Mouse (Mus musculus) retina, postnatal 7 days (tissue): Measurements from ENCODE around the gene Kif2c.
A peak's percentile ranks its signal among the peaks of the same experiment; 100 is the strongest.

Experiments used
- DNase-seq: peaks from one replicate; pipeline ENCODE4 v3.0.0-alpha.2; 2012; ENCODE audit warnings: low read depth, low spot score

Gene Kif2c

DNA sequence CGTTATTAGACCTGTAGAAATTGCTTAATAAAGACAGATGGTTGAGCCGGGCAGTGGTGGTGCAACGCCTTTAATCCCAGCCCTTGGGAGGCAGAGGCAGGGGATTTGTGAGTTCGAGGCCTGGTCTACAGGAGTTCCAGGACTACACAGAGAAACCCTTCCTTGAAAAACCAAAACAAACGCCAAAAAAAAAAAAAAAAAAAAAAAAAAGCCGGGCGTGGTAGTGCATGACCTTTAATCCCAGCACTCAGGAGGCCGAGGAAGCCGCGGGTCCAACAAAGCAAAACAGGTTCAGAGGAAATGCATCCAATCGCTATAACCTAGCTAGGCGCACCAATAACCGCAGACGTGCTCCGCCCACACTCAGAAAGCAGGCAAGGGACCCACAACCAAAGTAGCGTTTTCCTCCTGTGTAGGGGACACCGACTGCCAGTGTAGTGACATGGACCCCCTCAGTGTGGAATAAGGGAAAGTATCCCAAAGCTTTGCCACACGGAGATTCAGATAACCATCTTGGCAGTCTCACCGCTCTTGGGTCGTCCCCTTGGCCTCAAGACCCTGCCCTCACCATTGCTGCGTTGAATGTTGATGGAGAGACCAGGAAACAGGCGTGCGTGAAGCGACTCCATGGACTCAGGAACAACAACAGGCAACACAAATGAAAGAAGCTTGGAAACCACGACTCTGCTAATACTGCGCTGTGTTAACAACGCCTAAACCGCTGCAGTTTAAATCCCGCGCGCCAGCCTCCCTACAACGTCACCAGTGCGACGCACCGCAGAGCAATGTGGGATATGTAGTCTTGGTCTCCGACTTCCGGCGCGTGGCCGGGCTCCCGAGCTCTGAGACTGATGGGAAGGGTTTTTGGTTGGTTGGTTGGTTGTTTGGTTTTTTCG is at the start of gene Kif2c:
Gene Kif2c, minus strand, starts transcription at position 777 of the 896 bp plus-strand sequence.
- peak; percentile 84 for DNase-seq

DNA sequence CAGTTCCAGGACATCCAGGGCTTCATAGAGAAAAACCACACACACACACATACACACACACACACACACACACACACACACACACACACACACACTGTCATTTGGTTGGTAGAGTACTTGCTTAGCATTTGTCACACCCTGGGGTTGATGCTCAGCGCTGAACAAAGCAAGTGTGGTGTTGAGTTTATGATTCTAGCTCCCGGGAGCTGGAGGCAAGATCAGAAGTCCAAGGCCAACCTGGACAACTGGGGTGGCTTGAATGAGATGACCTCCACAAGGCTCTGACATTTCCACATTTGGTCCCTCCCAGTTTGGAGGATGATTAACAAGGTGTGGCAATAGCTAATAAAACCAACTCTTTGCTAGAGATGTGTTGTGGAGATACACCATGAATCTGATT is 48.8 kb upstream of the Kif2c start:
- DNase-seq: no peak

DNA sequence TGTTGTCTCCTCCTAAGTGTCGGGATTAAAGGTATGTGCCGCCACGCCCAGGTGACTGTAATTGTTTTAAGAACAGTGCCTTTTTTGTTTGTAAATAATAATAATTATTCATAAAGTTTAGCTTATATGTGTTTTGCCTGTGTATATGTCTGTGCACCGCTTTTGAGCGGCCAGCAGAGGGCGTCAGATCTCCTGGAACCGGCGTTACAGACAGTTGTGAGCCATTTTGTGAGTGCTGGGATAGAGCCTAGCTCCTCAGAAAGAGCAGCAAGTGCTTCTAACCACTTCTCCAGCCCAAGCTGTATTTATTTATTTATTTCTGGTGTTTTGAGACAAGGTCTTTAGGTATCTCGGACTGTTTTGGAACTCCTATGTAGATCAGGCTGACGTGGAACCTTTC is 47.9 kb upstream of the Kif2c start:
- DNase-seq: no peak

DNA sequence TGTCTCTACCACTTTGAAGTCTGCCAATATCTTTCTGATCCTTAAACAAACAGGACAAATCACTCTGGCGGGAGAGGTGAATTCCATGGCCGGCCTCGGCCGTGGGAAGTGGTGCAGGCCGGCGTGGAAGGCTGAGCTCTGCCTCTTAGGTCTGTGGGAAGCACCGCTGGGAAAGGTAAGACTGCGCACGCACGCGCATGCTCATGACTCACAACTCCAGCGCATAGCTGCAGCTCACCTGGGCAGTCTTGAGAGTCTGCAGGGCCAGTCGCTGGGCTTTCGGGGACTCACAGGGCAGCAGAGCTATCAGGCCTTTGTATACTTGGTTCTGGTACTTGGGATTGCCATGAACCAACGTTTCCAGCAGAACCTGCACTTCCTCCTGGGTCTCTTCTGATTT is 47.2 kb upstream of the Kif2c start:
- DNase-seq: no peak

DNA sequence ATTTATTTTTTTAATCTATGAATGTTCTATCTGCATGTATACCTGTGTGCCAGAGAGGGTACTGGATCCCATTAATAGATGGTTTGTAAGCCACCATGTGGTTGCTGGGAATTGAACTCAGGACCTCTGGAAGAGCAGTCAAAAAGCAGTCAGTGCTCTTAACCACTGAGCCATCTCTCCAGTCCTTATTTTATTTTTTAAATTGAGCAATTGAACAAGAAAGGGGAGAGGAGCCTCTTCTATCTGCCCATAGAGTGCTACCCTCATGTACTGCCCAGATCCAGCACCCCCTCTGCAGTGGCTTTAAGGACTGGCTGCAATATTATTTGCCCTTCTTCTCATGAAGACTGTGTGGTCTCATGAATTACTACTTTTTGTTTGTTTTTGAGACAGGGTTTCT is 42.8 kb upstream of the Kif2c start:
- no peak for DNase-seq

DNA sequence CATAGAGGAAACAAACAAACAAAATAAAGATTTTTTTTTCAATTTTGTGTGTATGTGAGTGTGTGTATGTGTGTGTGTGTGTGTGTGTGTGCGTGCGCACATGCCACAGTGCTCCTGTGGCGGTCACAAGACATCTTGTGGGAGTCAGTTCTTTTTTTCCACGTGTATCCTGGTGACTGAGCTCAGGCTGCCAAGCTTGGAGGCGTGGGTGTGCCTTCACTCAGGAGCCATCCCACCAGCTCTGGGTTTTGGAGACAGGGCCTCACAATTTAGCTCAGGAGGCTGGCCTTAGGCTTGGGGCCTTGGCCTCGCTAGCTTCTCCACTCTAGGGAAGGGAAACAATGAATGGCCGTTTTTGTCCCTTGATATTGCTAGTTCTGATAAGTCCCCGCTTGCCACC is 41.7 kb upstream of the Kif2c start:
- DNase-seq: no peak

DNA sequence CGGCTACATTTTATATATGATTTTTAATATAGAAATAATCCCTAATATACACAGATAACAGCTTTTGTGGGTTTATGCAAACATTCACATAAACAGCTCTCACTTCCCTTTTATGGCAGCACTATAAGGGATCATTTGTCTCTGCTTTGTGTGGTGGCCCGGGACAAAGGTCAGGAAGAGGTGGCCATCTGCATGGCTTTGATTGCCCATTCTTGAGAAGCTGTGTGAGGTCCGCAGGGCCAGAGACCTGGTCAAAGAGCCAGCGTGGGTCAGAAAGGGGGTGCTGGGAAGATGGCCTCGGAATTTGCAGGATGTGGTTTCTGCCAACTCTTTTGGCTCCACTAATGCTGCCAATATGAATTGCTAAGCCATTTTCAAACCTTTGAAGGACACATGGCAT is 40.6 kb upstream of the Kif2c start:
- no peak for DNase-seq

DNA sequence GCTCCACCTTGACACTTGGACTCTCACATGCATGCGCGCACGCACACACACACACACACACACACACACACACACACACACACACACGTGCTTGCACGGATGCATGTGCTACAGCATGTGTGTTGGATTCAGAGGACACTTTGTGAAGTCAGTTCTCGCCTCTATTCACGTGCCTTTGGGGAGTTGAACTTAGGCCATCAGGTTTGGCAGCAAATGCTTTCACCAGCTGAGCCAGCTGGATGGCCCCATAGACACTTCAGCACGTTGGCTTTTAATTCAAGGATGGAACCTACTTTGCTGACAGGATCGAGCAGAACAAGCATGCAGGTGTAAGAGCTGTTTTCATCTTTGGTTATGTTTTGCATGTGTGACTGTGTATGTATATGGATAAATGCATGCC is 39.4 kb upstream of the Kif2c start:
- DNase-seq: no peak

DNA sequence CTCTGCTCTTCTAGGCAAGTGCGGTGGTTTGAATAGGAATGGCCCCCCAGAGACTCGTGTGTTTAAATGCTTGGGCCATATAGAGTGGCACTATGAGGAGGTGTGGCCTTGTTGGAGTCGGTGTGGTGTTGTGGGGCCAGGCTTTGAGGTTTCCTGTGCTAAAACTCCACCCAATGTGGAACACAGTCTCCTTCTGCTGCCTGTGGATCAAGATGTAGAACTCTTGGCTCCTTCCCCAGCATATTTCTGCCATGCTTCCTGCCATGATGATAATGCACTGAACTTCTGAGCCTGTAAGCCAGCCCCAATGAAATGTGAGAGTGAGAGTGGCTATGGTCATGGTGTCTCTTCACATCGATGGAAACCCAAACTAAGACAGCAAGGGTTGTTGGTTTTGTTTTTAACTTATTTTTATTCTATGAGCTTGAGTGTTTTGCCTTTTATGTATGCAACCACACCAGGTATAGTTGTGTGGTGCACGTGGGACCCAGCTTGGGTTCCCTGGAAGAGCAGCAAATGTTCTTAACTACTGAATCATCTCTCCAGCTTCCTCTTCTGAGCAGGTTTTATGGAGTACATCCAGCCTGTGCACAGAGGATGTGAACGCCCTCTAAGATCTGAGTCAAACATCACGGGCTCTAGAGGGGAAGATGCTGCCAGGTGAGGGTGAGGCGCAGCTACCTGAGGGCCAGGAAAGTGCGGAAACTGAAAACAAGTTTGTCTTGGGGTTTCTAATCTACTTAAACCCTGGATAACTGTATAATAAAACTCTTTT is 38.5 kb upstream of the Kif2c start:
- no peak for DNase-seq

DNA sequence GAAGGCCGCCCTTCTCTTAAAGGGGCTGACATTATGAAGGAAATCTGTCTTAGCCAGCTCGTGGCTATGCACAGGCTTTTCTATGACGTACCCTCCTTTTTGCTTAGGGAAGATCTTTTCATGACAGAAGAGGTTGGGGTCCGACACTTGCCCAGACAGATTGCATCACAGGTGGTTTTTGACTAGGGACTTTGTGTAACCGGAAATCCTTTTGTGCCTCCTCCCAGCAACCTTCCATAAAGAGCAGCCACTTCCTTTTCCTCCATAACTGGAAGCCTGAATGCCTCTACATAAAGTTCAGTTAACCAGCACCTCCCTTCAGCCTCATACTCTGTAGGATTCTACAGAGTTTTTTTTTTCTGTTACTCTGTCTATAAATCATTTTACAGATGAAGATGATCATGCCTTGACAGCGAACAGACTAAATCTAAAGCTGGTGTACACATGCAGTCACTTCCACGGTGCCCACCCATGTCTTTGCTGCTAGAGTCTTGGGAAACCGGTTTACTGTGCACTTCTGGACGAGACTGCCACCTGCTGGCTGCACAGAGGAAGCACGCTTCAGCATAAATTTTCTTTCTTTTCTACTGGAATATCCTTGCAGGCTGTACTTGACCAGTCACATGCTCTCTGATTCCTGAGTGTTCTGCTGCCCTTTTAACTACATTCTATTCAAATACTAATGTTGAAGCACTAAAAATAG is 36.2 kb upstream of the Kif2c start:
- peak; percentile 33 for DNase-seq

DNA sequence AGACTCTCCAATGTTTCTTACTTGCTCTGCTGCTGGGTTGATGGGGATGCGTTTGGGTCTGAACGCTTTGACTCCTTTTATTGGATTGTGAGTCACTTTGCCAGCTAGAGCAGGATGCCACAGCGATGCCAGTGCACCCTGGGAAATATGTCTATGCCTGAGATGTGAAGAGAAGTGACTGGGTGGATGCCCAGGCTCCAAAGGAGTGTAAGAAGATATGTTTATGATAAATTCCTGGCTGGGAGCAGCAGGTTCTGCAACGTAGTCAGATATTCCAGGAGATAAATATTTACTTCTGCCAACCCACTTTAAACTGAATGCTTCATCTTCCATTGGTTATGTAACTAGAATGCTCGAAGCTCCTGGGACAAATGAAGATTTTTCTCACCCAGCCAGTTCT is 34.6 kb upstream of the Kif2c start:
- DNase-seq: no peak

DNA sequence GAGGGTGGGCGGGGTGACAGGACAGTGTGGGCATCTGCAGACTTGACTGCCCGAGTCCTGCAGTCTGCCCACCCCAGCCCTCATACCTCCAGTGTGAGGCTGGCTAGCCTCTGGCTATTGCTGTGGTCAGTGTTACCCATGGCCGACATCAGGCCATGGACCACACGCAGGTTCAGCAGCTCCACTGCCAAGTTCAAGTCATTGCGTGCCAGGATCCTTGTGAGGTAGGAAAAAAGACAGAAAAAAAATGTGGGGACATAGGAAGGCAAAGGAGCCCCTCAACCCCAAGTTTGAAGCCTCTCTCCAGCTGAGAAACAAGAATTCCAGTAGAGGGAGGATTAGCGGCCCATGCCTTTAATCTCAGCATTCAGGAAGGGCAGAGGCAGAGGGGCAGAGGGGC is 31.8 kb upstream of the Kif2c start:
- DNase-seq: no peak

DNA sequence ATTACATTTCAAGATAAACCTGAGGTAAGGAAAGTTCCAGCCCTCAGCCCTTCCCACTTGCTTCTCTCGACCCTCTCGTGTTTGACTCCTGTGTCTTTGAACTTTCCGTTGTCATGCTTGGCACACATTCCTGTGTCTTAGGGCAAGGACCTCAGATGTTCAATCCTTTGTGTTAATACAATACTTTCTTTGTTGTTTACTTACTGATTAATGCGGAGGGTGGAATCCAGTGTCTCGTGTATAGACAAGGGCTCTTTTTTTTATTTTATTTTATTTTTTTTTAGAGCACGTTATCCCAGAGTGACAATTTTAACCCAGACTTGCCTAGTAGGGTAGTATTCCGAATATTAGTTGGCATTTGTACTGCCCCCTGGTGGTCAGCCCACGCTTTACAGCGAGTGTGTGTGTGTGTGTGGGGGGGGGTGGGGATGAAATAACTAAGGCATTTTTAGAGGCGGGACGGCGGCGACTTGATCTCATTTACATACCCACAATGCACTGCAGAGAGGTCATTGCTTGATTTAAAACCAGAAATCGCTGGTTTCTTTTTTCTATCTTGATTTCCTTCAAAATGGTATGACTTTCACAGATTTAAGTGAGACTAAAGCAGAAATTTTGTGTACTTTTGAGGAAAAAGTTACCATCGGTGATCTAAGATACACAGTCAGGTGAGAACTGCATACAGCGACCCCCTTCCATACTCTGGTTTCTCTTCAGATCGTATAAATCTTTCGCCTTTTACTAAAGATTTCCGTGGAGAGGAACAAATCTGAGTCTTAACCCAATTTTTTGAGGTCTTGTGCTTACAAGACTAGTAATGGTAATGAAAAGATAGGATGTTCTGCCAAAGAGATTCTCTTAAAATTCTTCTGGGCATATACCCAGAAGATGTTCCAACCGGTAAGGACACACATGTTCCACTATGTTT is 28.0 kb upstream of the Kif2c start:
- peak; percentile 64 for DNase-seq

DNA sequence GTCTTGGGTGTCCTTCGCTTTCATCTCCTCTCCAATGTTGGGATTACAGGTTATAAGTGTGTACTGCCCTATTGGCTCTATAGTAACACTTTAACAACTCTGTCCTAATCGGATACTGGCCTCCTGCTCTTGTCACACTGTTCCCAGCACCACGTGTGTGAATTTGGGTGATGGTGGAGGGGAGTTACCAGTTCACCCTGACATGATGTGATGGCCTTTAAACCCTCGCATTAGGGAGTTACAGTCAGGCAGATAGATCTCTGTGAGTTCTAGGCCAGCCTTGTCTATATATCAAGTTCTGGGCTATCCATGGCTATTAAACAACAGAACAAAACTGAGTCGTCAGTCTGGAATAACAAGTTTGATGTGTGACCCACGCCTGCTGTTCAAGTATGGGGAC is 27.2 kb upstream of the Kif2c start:
- no peak for DNase-seq

DNA sequence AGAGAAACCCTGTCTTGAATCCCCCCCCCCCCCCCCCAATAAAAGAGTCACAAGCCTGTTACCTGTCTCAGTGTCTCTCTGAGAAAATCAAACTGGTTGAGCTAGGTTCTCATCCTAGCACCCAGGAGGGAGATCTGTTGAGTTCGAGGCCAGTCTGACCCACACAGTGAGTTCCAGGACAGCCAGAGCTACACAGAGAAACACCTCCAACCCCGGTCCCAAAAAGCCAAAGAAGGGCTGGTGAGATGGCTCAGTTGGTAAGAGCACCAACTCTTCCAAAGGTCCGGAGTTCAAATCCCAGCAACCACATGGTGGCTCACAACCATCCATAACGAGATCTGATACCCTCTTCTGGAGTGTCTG is 20.5 kb upstream of the Kif2c start:
- DNase-seq: no peak

DNA sequence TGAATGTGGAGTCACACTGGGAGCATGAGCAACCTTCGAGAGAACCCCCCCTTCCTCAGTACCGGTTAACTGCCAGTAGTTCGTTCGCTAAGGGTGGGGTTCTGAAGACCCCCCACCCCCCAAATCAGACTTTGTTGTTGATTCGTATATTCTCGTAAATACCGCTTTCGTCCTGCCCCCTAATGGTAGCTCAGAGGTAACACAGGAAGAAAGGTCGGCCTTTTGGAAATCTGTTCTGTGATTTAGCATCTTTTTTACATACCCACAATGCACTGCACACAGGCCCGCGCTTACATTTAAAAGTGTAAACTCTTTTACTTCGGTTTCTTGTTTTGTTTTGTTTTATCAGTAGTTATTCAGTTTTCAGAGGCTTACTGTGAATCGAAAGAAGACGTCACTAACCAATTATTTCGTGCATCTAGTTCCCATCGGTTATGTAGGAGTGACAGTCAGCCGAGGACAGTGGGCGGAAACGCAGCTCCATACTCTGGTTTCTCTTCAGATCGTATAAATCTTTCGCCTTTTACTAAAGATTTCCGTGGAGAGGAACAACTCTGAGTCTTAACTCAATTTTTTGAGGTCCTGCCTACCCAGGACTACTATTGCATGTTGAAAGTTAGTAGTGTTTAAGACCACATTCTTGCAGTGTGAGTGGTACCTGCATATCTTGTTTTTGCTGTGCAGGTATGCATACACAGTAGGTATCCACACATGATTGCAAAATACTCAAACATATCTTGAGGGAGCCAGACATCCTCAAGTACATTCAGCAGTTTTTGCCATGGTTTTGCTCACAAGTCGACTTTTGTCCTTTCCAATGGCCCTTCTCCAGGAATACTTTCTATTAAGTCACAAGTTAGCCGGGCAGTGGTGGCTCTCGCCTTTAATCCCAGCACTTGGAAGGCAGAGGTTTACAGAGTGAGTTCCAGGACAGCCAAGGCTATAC is 19.9 kb upstream of the Kif2c start:
- DNase-seq: no peak

DNA sequence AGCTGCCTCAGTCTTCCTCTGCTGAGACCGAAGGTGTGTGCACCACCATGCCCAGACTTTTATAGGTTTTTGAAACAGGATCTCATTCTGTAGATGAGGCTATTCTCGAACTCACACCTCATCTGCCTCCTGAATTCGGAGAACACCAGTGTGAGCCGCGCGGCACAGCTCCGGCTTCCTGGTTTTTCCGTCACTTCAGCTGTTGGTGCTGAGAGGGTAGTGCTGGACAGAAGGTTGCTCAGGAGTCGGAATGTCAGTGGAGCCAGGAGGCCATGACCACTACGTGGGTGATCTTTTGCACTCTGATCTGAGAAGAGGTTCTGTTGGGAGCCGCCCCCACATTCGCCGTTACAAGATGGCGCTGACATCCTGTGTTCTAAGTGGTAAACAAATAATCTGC is 9.4 kb upstream of the Kif2c start:
- no peak for DNase-seq

DNA sequence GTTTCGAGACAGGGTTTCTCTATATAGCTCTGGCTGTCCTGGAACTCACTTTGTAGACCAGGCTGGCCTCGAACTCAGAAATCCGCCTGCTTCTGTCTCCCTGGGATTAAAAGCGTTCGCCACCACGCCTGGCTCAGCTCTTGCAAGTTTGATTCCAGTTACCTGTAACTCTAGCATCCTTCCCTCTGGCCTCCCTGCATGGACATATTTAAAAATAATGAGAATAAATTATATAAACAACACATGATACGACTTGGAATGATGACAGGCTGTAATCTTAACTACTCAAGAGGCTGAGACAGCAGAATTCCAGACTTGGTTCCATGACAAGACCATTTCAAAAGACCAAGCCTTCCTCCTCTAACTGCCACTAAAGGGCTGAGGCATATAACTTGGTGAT is 8.2 kb upstream of the Kif2c start:
- DNase-seq: no peak

DNA sequence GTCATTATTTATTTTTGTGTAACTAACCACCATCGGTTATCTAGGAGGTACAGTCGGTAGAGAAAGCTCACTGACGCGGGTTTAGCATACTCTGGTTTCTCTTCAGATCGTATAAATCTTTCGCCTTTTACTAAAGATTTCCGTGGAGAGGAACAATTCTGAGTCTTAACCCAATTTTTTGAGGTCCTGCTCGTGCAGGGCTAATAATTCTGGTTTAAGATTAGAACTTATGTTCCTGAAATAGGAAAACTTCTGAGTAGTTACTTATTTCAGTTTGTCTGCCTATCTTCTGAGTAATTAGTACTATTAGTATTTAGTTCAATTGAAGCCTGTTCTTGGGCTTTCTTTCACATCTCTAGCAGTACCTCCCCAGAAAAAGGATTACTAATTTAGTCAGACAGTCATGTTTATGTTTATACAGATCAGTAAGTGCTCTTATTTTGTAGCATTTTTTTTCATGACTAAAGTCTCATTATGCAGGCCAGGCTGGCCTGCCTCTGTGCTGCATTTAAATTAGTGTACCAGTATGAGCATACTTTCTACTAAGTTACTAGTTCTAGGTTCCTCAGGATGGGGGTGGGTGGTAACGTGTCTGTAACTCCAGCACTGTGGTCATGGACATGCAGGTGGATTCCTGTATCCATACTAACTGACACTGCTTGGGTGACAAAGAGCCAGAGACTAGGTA is 7.6 kb upstream of the Kif2c start:
- no peak for DNase-seq
